Mouse (Mus musculus): ENCODE measurements around the gene Tceal3.
"Not testable (repeated sequence)": the region's sequence is repeated elsewhere in the genome, so short reads cannot be mapped to it uniquely, and the experiment has no call there.

DNA sequence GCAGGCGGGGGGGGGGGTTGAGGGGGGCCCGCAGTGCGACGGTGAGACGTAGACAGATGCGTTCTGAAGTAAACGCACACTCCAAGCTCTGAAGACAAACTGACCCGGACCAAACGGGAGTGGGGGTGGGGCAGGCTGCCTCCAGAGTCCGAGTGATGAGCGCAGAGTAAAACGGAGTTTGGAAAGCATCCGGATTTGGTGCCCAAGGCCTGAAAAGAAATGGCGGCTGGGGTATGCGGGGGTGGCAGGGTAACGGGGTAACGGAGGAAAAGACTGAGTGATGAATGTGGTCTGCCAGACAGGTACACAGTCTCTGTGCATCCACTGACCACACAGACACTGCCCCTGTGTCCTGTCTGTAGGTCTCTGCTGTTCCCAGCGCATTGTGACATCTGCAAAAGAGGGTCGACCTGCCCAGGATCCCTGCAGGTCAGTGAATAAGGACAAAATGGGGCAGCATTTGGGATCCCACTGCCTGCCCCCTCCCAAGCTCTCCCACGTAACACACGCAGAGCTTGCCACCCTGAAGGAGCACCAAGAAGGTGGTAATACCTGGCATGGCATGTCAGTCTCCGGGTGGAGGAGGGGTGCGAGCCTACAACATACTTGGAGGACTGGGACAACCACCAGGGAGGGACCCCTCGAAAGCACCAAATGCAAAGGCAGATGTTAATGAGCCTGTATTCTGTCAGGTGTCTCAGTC is 76.3 kb downstream of the Tceal3 start:
- TF ChIP-seq POLR2A (IDR thresholded peaks at IDR 0.05; ENCODE audit: low read depth, low read length); CTCF (conservative IDR thresholded peaks at IDR 0.05; ENCODE audit: insufficient read depth, insufficient read length, low read depth, low read length): not testable (repeated sequence)

Data from kidney, adult 2 months (tissue).